Mouse (Mus musculus): ENCODE results near the gene Tmem52. TPM values are rescaled to one million over a fixed set of nuclear protein-coding genes. Genes with fewer than 3 reads are reported as not detected.

The Tmem52 gene
- total RNA-seq, 1 experiment: 0.67 TPM

DNA sequence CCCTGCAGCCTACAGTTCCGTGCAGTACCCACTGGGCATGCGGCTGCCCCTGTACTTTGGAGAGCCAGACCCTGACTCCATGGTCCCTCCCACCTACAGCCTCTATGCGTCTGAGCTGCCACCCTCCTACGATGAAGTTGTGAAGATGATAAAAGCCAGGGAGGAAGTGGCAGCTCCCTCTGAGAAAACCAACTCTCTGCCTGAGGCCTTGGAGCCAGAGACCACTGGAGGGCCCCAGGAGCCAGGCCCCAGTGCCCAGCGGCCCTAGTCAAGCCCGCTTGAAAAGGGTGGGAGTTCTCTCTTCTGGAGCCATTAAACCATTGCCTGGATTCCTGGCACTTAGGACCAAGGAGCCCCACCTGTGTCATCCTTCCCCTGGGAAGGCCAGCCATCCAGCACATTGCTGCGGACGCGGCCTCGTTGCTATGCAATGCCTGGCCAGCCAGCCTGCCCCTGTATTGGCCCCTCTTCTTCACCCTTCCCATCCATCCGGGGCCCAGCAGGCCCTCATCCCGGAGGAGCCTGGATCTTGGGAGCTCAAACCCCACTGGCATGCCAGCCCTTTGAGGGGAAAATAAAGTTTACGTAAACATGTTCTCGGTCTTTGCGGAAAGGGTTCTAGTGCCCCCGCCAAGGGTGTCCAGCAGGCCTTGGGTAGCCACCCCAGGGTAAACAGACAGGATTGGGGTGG is 1.5 kb downstream of the Tmem52 start:
- no peak for TF ChIP-seq HCFC1 (IDR thresholded peaks at IDR 0.05; ENCODE audit: borderline replicate concordance, insufficient read depth, low read length)
- TF ChIP-seq CHD2 (IDR thresholded peaks at IDR 0.05; ENCODE audit: low read depth, low read length): no peak
- no peak for TF ChIP-seq ZNF384 (IDR thresholded peaks at IDR 0.05; ENCODE audit: low read depth, low read length)
- no peak for TF ChIP-seq MAFK (IDR thresholded peaks at IDR 0.05; ENCODE audit: insufficient read depth, low read depth, low read length)
- TF ChIP-seq ZC3H11A (IDR thresholded peaks at IDR 0.05; ENCODE audit: borderline replicate concordance, low read depth, low read length): no peak
- no peaks in the 10 kb centered on the region for H3K9me3 ChIP-seq (ENCODE audit: control insufficient read depth, insufficient read depth, low read depth, low read length)

DNA sequence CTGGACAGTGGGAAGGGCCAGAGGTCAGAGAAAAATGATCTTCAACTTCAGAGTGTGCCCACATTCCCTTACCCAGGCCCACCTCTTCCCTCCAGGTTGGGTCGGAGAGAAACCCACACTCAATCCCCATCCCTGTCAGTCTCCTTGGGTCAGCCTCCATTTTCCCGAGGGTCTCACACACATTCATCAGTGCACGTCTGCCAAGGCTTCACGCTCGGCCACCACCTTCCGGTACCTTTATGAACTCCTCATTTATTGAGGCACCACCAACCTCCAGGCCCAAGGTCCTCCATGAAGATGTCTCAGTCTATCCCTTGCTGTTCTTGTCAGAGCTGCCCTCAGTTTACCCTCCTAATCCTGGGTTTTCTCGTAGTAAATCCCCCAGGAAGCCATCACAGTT is 2.1 kb downstream of the Tmem52 start:
- TF ChIP-seq ZNF384 (IDR thresholded peaks at IDR 0.05; ENCODE audit: low read depth, low read length) (no peak), HCFC1 (IDR thresholded peaks at IDR 0.05; ENCODE audit: borderline replicate concordance, insufficient read depth, low read length) (no peak), ZC3H11A (IDR thresholded peaks at IDR 0.05; ENCODE audit: borderline replicate concordance, low read depth, low read length) (no peak), CHD2 (IDR thresholded peaks at IDR 0.05; ENCODE audit: low read depth, low read length) (no peak)
- H3K4me3 ChIP-seq (ENCODE audit: insufficient read depth in 1 of 2, low read depth in 1 of 2, low read length in 2 of 2, poor library complexity in 1 of 2, severe bottlenecking in 1 of 2): no peak overlapping the region
- H3K9me3 ChIP-seq (ENCODE audit: control insufficient read depth, insufficient read depth, low read depth, low read length): no peaks in the 10 kb centered on the region
- in situ Hi-C loops (cut with MboI; ENCODE audit: low sequenced_read_pairs in 2 of 2, unreplicated experiment in 2 of 2): no loop called here
- H3K27ac ChIP-seq (ENCODE audit: insufficient read depth, low read depth, low read length, poor library complexity, severe bottlenecking): no peak overlapping the region
- DNase-seq (ENCODE audit: low read depth, low spot score): no peak
- H3K36me3 ChIP-seq (ENCODE audit: control insufficient read depth, insufficient read depth, low read length, poor library complexity, severe bottlenecking): no peaks in the 10 kb centered on the region
- H3K4me1 ChIP-seq (ENCODE audit: control insufficient read depth in 2 of 2, insufficient read depth in 2 of 2, low read length in 2 of 2, poor library complexity in 1 of 2): peaks cover 0 to 19% of the 10 kb centered on the region in 2 experiments; a peak in 1 of 4 replicates
- no peak overlapping the region for H3K9ac ChIP-seq (ENCODE audit: insufficient read depth, low read depth, low read length, poor library complexity, severe bottlenecking)

More for the DNA sequence above, 1.5 kb downstream of the Tmem52 start:
- Histone ChIP-seq H3K9ac (ENCODE audit: insufficient read depth, low read depth, low read length, poor library complexity, severe bottlenecking) (no peak overlapping the region), H3K4me3 (ENCODE audit: insufficient read depth in 1 of 2, low read depth in 1 of 2, low read length in 2 of 2, poor library complexity in 1 of 2, severe bottlenecking in 1 of 2) (no peak overlapping the region; a peak in 1 of 4 replicates), H3K27ac (ENCODE audit: insufficient read depth, low read depth, low read length, poor library complexity, severe bottlenecking) (no peak overlapping the region), H3K4me1 (ENCODE audit: control insufficient read depth in 2 of 2, insufficient read depth in 2 of 2, low read length in 2 of 2, poor library complexity in 1 of 2) (peaks cover 0 to 19% of the 10 kb centered on the region in 2 experiments; a peak in 1 of 4 replicates), H3K36me3 (ENCODE audit: control insufficient read depth, insufficient read depth, low read length, poor library complexity, severe bottlenecking) (no peaks in the 10 kb centered on the region)
- in situ Hi-C loops (cut with MboI; ENCODE audit: low sequenced_read_pairs in 2 of 2, unreplicated experiment in 2 of 2): no loop called here
- DNase-seq (ENCODE audit: low read depth, low spot score): no peak

DNA sequence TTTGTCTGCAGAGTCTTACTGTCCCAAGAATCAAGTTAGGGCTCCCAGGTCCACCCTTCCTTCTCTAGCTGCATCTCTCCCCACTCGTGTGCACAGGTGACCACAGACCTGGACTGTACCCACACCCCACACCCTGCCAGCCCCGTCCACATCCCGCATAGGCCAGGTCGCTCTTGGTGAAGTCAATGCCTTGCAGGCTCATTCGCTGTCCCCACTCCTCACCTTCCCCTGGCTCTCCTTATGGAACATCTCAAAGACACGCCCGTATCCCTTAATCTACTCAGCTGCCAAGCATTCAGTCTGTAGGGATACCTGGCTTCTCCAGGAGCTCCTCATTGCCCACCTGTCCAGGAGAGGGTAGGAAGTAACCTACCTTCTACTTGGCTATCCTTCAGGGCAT is 2.5 kb downstream of the Tmem52 start:
- no peak for DNase-seq (ENCODE audit: low read depth, low spot score)
- in situ Hi-C loops (cut with MboI; ENCODE audit: low sequenced_read_pairs in 2 of 2, unreplicated experiment in 2 of 2): no loop called here
- no peaks in the 10 kb centered on the region for H3K9me3 ChIP-seq (ENCODE audit: control insufficient read depth, insufficient read depth, low read depth, low read length)
- TF ChIP-seq CHD2 (IDR thresholded peaks at IDR 0.05; ENCODE audit: low read depth, low read length): no peak
- H3K36me3 ChIP-seq (ENCODE audit: control insufficient read depth, insufficient read depth, low read length, poor library complexity, severe bottlenecking): no peaks in the 10 kb centered on the region
- no peak overlapping the region for H3K9ac ChIP-seq (ENCODE audit: insufficient read depth, low read depth, low read length, poor library complexity, severe bottlenecking)
- H3K4me1 ChIP-seq (ENCODE audit: control insufficient read depth in 2 of 2, insufficient read depth in 2 of 2, low read length in 2 of 2, poor library complexity in 1 of 2): peaks cover 0 to 19% of the 10 kb centered on the region in 2 experiments; a peak in 1 of 4 replicates
- H3K4me3 ChIP-seq (ENCODE audit: insufficient read depth in 1 of 2, low read depth in 1 of 2, low read length in 2 of 2, poor library complexity in 1 of 2, severe bottlenecking in 1 of 2): no peak overlapping the region
- H3K27ac ChIP-seq (ENCODE audit: insufficient read depth, low read depth, low read length, poor library complexity, severe bottlenecking): no peak overlapping the region

DNA sequence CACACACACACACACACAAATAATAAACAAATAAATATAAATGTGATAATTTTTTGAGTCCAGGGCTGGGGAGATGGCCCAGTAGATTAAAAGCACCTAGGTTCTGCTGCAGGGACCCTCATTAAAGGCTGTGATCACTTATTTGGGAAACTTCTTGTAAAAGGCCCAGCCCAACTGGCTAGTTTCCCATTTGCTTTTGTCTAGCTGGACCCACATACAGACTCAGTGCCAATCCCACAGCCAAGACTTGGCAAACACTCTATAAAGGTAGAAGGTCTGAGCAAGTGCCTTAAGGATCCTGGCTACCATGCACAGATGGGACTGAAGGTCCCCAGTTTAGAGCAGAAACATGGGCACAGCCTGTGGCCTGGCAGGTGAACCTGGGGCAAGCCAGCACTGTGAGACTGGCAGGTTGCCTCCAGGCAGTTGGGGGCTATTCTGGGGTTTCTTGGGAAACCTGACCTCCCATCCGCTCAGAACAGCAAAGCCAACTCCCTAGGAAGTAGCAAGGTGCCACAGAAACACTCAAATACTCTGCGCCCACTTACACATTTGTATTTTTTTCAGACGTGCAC is 3.9 kb downstream of the Tmem52 start:
- Histone ChIP-seq H3K36me3 (ENCODE audit: control insufficient read depth, insufficient read depth, low read length, poor library complexity, severe bottlenecking) (no peaks in the 10 kb centered on the region), H3K9me3 (ENCODE audit: control insufficient read depth, insufficient read depth, low read depth, low read length) (no peaks in the 10 kb centered on the region), H3K4me3 (ENCODE audit: insufficient read depth in 1 of 2, low read depth in 1 of 2, low read length in 2 of 2, poor library complexity in 1 of 2, severe bottlenecking in 1 of 2) (no peak overlapping the region), H3K27ac (ENCODE audit: insufficient read depth, low read depth, low read length, poor library complexity, severe bottlenecking) (no peak overlapping the region), H3K9ac (ENCODE audit: insufficient read depth, low read depth, low read length, poor library complexity, severe bottlenecking) (no peak overlapping the region), H3K4me1 (ENCODE audit: control insufficient read depth in 2 of 2, insufficient read depth in 2 of 2, low read length in 2 of 2, poor library complexity in 1 of 2) (peaks cover 0 to 19% of the 10 kb centered on the region in 2 experiments; a peak in 1 of 4 replicates)
- TF ChIP-seq ZNF384 (IDR thresholded peaks at IDR 0.05; ENCODE audit: low read depth, low read length) (no peak), HCFC1 (IDR thresholded peaks at IDR 0.05; ENCODE audit: borderline replicate concordance, insufficient read depth, low read length) (no peak), CHD2 (IDR thresholded peaks at IDR 0.05; ENCODE audit: low read depth, low read length) (no peak), MAFK (IDR thresholded peaks at IDR 0.05; ENCODE audit: insufficient read depth, low read depth, low read length) (no peak), ZC3H11A (IDR thresholded peaks at IDR 0.05; ENCODE audit: borderline replicate concordance, low read depth, low read length) (no peak)
- in situ Hi-C loops (cut with MboI; ENCODE audit: low sequenced_read_pairs in 2 of 2, unreplicated experiment in 2 of 2): no loop called here
- DNase-seq (ENCODE audit: low read depth, low spot score): no peak
